Mouse (Mus musculus): ENCODE data around the gene Sdk1.

Gene Sdk1

DNA sequence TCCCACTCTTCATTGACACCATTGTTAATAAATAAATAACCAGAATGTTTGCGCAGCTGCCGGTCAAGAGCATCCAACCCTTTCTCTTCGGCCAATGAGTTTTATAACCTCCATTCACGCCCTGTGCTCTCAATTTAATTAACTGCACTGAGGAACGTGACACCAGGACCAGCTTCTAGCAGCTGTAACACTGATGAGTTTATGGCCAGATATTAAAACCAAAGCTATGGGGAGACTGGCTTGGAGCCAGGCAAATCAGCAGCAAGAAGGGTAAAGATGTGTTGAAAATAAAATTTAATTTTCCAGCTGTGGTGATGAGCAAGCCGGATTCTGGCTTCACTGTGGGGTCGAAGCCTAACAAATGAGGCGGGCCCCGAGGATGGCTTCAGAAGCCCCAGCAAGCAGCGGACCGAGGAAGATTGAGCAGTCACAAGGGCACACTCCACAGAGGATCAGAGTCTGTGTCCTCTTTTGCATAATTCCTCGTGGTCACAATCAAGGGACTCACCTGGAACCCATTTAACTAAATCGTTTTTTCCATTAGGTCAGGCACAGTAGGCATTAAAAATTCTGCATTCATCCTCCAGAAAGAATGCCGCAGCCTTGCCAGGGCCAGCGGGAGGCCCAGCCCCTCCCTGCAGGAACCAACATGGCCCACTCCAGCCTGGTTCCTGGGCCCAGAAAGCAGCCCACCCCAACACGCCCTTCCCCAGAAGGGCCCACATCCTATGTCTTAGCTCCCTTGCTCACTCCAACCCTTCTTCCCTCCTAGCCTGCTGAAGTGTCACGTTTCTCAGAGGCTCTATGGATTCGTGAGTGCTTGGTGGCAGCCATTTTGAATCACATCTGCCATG is 987.9 kb downstream of the Sdk1 start:
- no peak for DNase-seq (ENCODE audit: extremely low read depth, low read depth)

DNA sequence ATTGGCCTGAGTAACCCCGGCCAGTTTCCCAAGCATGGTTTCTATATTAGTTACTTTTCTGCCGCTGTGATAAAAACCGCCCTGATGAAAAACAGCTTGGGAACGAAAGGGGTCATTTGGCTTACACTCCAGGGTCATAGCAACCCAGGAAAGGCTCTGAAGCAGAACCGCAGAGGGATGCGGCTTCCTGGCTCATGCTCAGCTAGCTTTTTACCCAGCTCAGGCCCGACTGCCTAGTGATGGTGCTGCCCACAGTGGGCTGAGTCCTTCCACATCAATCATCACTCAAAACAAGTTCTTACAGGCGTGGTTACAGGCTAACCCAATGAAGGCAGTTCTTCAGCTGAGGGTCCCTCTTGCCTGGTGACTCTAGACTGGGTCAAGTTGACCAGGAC is 988.5 kb downstream of the Sdk1 start:
- no peak for DNase-seq (ENCODE audit: extremely low read depth, low read depth)

DNA sequence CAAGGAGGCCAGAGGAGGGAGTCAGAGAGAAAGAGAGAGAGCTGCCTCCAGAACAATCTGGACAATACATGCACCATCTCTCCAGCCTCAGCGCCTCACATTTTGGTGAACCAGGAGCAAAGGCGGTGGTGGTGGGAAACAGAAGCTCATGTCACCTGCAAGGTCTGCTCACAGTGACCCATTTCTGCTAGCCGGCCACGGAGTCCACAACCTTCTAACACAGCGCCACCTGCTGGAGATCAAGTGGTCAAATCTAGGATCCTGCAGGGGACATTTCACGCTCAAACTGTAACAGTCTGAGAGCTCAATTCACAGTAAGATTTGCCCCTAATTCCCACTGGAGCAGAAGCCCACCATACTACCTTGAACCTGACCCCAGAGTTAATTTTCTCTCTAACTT is 999.0 kb downstream of the Sdk1 start:
- DNase-seq (ENCODE audit: extremely low read depth, low read depth): no peak

DNA sequence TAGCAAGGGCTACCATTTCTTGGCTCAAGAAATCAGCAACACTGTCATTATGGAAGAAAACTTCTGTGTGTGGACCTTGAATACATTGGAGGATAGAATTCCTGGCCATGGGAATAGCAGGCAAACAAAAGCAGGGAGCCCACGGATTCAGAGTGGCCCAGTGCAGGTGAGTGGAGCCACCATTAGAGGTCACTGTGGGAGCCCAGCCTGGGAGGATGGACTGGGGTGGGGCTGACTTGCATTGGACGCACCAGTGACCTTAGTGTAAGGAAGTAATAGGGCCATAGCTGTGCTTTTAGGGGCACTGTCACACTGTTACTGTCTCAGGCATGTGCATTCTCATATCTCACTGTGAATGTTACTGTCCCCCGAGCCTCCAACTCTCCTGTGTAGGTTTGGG is 1001.3 kb downstream of the Sdk1 start:
- no peak for DNase-seq (ENCODE audit: extremely low read depth, low read depth)

DNA sequence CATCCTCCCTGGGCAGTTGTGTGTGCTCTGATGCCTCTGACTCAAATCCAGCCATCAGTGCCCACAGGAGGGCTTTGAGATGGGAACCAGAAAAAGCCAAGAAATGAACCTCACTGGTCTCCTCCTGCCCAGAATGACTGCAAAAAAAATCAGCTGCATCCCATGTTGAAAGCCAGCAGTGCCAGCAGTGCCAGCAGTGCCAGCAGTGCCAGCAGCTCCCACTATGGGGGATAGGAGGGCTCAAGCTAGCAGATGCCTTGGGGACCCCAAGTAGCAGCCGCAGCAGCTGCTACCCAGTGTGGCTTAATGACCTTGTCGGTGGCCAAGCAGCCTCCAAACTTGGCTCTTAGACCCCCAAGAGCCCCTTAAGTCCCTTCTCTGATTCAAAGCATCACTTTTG is 1001.8 kb downstream of the Sdk1 start:
- DNase-seq (ENCODE audit: extremely low read depth, low read depth): no peak

DNA sequence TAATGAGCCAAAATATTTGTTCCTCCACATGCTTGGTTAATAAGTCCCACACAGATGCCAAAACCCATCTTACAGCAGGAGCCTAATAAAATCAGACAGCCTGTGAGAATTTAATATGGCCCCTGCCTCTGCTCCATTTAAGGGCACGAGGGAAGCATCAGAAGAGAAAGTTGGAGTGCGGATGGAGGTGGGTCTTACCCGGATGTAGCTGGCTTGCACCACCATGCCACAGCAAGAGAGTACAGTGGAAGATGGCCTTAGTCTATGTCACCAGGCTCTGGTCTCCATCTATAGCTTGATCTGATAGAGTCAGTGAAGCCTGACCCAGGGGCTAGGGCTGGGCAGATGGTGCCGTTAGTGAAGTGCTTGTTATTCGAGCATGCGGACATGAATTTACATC is 1014.9 kb downstream of the Sdk1 start:
- DNase-seq (ENCODE audit: extremely low read depth, low read depth): no peak

DNA sequence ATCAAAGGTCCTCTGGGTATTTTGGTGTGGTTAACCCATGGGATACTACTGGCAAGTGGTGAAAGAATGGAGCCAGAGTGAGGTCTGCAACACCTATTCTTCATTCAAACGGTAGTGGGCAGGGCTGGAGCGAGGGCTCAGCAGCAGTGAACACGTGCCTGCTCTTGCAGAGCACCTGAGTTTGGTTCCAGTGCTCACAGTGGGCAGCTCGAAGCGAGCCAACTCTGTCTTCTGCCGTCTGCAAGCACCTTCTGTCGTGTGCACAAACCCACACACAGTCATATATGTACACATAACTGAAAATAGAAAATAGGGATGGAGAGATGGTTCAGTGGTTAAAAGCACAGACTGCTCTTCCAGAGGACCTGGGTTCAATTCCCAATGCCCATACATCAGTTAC is 1017.4 kb downstream of the Sdk1 start:
- no peak for DNase-seq (ENCODE audit: extremely low read depth, low read depth)

DNA sequence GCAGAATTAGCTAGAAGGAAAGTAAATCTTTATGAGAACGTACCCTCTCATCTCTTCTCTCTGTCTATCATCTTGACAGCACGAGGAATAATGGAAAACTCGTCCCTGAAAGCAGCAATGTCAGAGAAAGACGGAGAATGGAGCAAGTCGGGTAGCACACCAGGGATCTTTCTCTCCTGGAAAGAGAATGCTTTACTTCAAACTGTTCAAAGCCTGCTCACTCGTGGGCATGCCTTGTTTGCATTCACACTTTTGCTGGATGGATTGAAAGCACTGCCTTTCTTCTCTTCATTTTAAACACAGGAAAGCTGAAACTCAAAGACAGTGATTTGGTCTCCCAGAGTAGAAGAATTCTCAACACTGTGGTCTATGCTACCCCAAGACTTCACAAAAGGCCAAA is 1020.8 kb downstream of the Sdk1 start:
- DNase-seq (ENCODE audit: extremely low read depth, low read depth): no peak

All from MEL-GATA-1-ER (cell line).